Mouse (Mus musculus): ENCODE results near the gene Lmntd2. TPM values are rescaled to one million over a fixed set of nuclear protein-coding genes. Genes with fewer than 3 reads are reported as not detected.

The Lmntd2 gene
- total and polyA plus RNA-seq, 2 experiments from 2014 or later, result 0.33 to 0.62 TPM

GRCm38 (mm10) chr7:141216894-141217293 is 3.0 kb upstream of the Lmntd2 start:
- no peak overlapping the region for H3K4me3 ChIP-seq (ENCODE audit: low read depth, low read length)

GRCm38 (mm10) chr7:141215880-141216733 is 2.2 kb upstream of the Lmntd2 start:
- under 1% methylated on average over 42 of the region's 42 CpGs for WGBS
- ATAC-seq (peak; percentile 50), DNase-seq (no peak)
- Histone ChIP-seq H3K27me3 (ENCODE audit: insufficient read depth, low read length) (no peaks in the 10 kb centered on the region), H3K9ac (peak overlapping the region; percentile 43), H3K36me3 (ENCODE audit: insufficient read depth) (no peaks in the 10 kb centered on the region; the same call in 1 of the 2 replicates), H3K27ac (ENCODE audit: low read depth, low read length) (peak overlapping the region; percentile 2; the same call in 1 of the 2 replicates), H3K4me3 (ENCODE audit: low read depth, low read length) (peak overlapping the region; percentile 54), H3K4me1 (ENCODE audit: insufficient read depth) (no peaks in the 10 kb centered on the region), H3K4me2 (ENCODE audit: low read depth) (peak overlapping the region; percentile 96), H3K9me3 (ENCODE audit: low read length) (no peaks in the 10 kb centered on the region)
- TF ChIP-seq CTCF (IDR thresholded peaks at IDR 0.05; ENCODE audit: low read depth), result 0 out of 2 replicates have a peak, but pooled peaks have one; percentile 6

More at GRCm38 (mm10) chr7:141216894-141217293, 3.0 kb upstream of the Lmntd2 start:
- Histone ChIP-seq H3K4me1 (ENCODE audit: insufficient read depth) (no peaks in the 10 kb centered on the region), H3K27me3 (ENCODE audit: insufficient read depth, low read length) (no peaks in the 10 kb centered on the region), H3K9me3 (ENCODE audit: low read length) (no peaks in the 10 kb centered on the region), H3K36me3 (ENCODE audit: insufficient read depth) (no peaks in the 10 kb centered on the region; the same call in 1 of the 2 replicates), H3K4me2 (ENCODE audit: low read depth) (no peak overlapping the region), H3K27ac (ENCODE audit: low read depth, low read length) (no peak overlapping the region), H3K9ac (no peak overlapping the region)
- WGBS, result 89% methylated on average over 11 of the region's 11 CpGs
- ATAC-seq, result no peak
- no peak for DNase-seq
- no peak for TF ChIP-seq CTCF (IDR thresholded peaks at IDR 0.05; ENCODE audit: low read depth)

DNA sequence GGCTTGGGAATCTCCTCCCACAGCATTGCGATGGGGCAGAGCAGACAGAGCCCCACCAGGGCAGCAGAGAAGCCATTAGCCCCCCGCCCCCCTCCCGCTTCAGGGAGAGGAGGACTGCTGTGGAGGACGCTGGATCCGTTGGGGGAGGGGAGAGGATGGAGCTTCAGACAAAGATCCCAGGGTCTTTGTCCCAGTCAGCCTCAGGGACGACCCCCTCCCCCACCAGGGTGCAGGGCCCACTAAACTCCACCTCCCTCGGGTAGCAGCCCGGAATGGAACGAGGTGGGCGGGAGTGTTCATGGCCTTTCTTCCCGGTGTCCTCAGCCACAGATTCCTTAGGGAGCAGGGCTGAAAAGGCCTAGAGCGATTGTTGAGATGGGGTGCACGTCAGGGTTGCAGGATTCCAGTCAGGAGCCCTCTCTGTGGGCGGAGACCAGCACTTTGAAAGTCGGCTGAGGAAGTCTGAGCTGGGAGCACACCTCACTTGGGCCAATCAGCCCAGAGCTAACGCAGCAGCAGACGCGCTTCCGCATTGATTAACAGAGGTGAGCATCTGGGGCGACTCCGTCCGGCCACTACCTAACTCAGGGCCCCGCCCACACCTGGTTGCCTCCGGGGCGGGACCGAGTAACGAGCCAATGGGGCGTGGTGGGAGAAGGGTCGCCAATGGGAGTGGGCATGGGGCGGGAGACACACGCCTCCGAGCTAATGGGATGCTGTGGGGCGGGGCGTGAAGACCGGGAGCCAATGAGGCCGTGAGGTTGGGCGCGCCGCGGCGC is 1.4 kb upstream of the Lmntd2 start, which contains the start of gene Rassf7:
Gene Rassf7, plus strand, starts transcription at position 760 of the 779 bp plus-strand sequence.
- peak; percentile 99 for ATAC-seq
- WGBS, result 2% methylated on average over 40 of the region's 41 CpGs
- Histone ChIP-seq H3K27me3 (ENCODE audit: insufficient read depth, low read length) (no peaks in the 10 kb centered on the region), H3K4me1 (ENCODE audit: insufficient read depth) (no peaks in the 10 kb centered on the region), H3K4me2 (ENCODE audit: low read depth) (peak within 1 kb of the TSS; percentile 96), H3K9me3 (ENCODE audit: low read length) (no peaks in the 10 kb centered on the region), H3K9ac (peak within 1 kb of the TSS; percentile 43), H3K4me3 (ENCODE audit: low read depth, low read length) (peak within 1 kb of the TSS; percentile 54), H3K36me3 (ENCODE audit: insufficient read depth) (no peaks in the 10 kb centered on the region; the same call in 1 of the 2 replicates), H3K27ac (ENCODE audit: low read depth, low read length) (peak within 1 kb of the TSS; percentile 35; the same call in 1 of the 2 replicates)
- peak; percentile 90 for DNase-seq
- TF ChIP-seq CTCF (IDR thresholded peaks at IDR 0.05; ENCODE audit: low read depth), result no peak

GRCm38 (mm10) chr7:141214310-141214709 is 430 bp upstream of the Lmntd2 start:
- H3K4me2 ChIP-seq (ENCODE audit: low read depth), result no peak overlapping the region
- no peaks in the 10 kb centered on the region; the same call in 1 of the 2 replicates for H3K36me3 ChIP-seq (ENCODE audit: insufficient read depth)
- H3K4me1 ChIP-seq (ENCODE audit: insufficient read depth), result no peaks in the 10 kb centered on the region
- no peaks in the 10 kb centered on the region for H3K9me3 ChIP-seq (ENCODE audit: low read length)
- TF ChIP-seq CTCF (IDR thresholded peaks at IDR 0.05; ENCODE audit: low read depth), result no peak
- no peak for DNase-seq
- H3K4me3 ChIP-seq (ENCODE audit: low read depth, low read length), result no peak overlapping the region
- 75% methylated on average over 3 of the region's 3 CpGs for WGBS
- H3K27me3 ChIP-seq (ENCODE audit: insufficient read depth, low read length), result no peaks in the 10 kb centered on the region
- H3K9ac ChIP-seq, result no peak overlapping the region
- no peak for ATAC-seq
- H3K27ac ChIP-seq (ENCODE audit: low read depth, low read length), result no peak overlapping the region

GRCm38 (mm10) chr7:141213133-141213532 is 747 bp downstream of the Lmntd2 start:
- DNase-seq (no peak), ATAC-seq (no peak)
- no peak overlapping the region for H3K4me3 ChIP-seq (ENCODE audit: low read depth, low read length)
- no peak for TF ChIP-seq CTCF (IDR thresholded peaks at IDR 0.05; ENCODE audit: low read depth)
- H3K4me2 ChIP-seq (ENCODE audit: low read depth), result no peak overlapping the region
- no peaks in the 10 kb centered on the region for H3K27me3 ChIP-seq (ENCODE audit: insufficient read depth, low read length)
- WGBS, result 81% methylated on average over 3 of the region's 3 CpGs
- H3K9ac ChIP-seq, result no peak overlapping the region
- H3K4me1 ChIP-seq (ENCODE audit: insufficient read depth), result no peaks in the 10 kb centered on the region
- H3K27ac ChIP-seq (ENCODE audit: low read depth, low read length), result no peak overlapping the region
- H3K36me3 ChIP-seq (ENCODE audit: insufficient read depth), result no peaks in the 10 kb centered on the region
- H3K9me3 ChIP-seq (ENCODE audit: low read length), result no peaks in the 10 kb centered on the region

GRCm38 (mm10) chr7:141210606-141211131 is 3.2 kb downstream of the Lmntd2 start:
- Histone ChIP-seq H3K4me3 (ENCODE audit: low read depth, low read length) (no peak overlapping the region), H3K36me3 (ENCODE audit: insufficient read depth) (no peaks in the 10 kb centered on the region), H3K27ac (ENCODE audit: low read depth, low read length) (no peak overlapping the region), H3K27me3 (ENCODE audit: insufficient read depth, low read length) (no peaks in the 10 kb centered on the region), H3K9me3 (ENCODE audit: low read length) (no peaks in the 10 kb centered on the region), H3K9ac (no peak overlapping the region), H3K4me2 (ENCODE audit: low read depth) (no peak overlapping the region), H3K4me1 (ENCODE audit: insufficient read depth) (no peaks in the 10 kb centered on the region)
- no peak for TF ChIP-seq CTCF (IDR thresholded peaks at IDR 0.05; ENCODE audit: low read depth)
- 89% methylated on average over 14 of the region's 14 CpGs for WGBS
- ATAC-seq (no peak), DNase-seq (no peak)
